Mouse (Mus musculus): ENCODE measurements around the gene Mroh3.

The Mroh3 gene

DNA sequence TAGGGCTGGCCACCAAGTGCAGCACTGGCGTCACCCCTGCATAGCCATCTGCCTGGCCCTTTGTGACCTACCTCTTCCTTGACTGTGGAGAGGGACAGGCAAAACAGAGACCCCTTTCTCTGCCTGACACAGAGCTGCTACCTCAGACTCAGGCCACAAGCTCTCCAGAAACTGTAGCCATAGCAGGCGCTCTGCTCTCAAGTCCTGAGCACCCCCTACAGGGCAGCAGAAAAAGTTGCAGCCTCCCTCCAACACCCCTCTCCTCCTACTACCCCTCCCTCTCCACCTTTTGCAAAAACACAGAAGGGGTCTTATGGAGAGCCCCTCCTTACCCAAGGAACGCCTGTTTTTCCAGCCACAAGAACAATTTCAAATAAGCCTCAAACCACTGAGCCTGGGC, at the start of gene Mroh3:
Mroh3 (minus strand) TSS at position 26 of the 400 bp plus-strand sequence.
- in situ Hi-C loops (cut with MboI; ENCODE audit: low sequenced_read_pairs) = no loop called here

DNA sequence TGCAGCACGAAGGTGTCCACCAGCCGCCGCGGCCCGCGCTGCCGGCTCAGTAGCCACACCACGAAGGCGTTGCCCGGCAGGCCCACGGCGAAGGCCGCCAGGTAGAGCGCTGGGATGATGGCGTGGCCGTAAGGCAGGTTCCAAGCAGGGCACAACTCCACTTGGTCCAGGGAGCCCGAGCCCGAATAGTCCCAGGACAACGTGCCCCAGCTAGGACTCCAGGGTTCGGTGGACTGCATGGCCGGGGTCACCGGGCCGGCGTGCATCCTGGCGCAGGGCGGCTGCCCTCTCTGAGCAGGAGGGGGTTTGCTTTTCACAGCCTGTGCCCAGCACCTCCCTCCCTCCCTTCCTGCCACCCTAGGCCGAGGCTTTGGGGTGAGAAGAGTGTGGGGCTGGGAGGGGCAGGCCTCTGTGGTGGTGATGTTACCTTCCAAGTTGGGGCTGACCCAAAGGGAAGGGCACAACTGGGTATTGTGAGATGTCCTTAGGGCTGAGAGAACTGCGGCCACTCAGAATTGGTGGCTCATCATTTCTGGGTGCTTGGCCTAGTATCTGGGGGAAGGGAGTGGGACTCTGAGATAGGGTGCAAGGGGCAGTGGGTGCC, 48.1 kb upstream of the Mroh3 start, which contains the start of gene Gpr25:
Gpr25 (minus strand) TSS at position 239 of the 604 bp plus-strand sequence.
- in situ Hi-C loops (cut with MboI; ENCODE audit: low sequenced_read_pairs) = no loop called here

DNA sequence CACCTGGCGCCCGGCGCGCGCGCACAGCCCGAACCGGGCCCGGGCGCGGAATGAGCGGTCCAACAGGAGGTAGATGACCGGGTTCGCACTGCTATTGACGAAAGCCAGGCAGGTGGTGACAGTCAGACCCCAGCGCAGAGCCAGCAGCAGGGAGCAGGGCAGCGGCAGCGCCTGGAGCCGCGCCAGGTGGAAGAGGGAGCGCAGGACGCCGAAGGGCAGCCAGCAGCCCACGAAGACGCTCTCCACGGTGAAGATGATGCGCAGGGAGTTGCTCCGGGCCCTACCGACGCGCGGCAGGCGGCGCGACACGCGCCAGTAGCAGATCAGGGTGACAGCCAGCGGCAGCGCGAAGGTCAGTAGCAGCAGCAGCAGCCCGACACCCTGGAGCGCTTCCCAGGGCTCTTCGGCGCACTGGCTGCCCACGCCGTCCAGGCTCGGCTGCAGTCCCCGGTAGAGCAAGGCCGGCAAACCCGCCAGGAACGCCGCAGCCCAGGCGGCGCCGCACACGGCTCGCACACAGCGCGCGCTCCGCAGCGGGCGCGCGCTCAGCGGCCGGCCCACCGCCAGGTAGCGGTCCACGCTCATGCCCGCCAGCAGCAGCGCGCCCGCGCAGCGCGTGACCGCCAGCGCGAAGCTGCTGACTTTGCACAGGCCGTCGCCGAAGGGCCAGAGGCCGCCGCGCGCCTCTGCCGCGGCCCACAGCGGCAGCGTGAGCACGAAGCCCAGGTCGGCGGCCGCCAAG, 47.4 kb upstream of the Mroh3 start:
- in situ Hi-C loops (cut with MboI; ENCODE audit: low sequenced_read_pairs) = no loop called here

DNA sequence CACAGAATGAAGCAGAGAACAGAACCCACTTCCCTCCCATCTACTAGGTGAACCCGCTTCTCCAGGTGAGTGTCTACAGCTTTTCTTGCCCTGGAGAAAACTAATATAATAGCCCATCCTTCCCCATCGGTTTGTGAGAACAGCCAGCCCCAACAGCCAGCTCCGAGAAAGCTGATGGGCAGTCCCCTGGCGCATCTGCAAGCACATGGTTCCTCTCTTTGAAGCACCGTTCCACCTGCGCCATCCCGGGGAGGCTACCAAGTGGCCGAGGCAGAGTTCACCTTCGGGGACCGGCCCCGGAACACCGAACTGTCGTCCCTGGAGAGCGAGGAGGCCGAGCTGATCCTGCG, 46.9 kb upstream of the Mroh3 start:
- in situ Hi-C loops (cut with MboI; ENCODE audit: low sequenced_read_pairs) = no loop called here

DNA sequence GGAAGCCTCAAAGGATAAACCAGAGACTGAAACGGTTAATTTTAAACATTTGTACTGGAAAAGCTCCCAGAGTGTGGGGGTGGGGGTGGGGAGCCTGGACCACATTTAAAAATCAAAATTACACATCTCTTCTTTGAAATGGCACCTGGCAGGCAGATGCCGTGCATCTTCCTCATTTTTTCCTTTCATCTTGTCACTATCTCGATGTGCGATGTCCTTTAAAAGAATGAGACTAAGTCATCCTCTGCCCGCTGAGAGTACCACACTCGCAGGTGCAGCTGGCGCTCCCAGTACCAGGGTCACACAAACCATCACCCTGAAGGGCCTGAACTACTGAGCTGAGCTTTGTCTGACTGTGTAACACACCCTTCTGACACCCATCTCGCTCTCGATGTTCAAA, 45.9 kb upstream of the Mroh3 start:
- in situ Hi-C loops (cut with MboI; ENCODE audit: low sequenced_read_pairs) = no loop called here

DNA sequence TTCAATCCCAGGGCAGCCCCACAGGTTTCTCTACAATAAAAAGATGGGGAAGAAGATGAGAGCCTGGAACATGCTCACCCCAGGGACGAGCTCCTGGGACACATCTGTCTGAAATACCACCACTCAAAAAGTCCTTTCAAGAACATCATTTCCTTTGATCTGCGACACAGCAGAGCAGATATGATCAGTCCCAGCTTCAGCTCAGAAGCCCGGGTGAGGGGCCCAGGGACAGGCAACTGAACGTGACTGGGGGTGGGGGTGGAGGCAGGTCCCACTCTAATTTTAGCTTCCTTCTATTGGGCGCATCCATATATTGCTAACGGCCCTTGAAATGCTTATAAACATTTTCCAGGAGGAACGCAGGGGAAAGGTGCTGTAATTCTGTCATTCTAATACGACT, 43.0 kb upstream of the Mroh3 start:
- in situ Hi-C loops (cut with MboI; ENCODE audit: low sequenced_read_pairs) = no loop called here

DNA sequence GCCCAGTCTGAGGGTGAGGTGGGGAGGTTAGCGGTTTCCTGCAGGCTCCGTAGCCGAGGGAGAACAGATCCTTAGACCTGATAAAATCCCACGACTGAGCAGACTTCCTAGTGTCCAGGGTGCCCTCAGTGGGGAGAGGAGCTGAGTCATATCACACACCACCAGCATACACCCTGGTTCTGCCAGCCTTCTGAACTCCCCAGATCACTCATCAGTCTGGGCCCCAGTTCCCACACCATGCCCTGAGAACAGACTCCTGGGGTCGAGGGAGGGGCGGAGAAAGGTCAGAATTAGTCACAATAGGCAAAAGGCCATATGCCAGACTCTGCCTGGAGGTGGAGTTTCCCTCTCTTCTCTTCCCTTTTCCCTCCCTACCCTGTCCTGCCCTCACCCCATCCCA, 42.5 kb upstream of the Mroh3 start:
- in situ Hi-C loops (cut with MboI; ENCODE audit: low sequenced_read_pairs) = no loop called here

DNA sequence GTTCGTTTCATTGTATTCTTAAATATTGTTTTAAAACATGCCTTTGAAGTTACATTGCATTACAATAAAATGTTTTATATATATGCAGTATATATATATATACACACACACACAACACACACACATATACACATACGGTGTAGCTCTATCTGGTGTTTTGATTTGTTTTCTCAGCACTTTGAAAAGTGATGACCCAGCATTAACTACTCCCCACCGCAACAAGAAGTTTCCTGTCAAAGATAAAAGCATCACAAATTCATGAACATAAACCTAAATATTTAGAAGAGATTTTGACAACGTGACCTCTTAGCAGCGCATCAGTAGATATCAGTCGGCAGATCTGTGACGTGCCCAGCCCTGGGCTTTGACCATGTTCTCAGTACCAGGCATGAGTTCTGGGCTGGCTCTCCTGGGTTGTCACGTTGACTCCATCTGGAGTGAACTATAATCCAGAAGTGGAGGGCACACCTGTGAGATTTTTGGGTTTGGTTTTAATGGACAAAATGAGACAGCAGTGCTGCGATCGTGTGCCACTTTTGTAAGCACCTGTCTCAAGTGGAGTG, 42.0 kb upstream of the Mroh3 start:
- in situ Hi-C loops (cut with MboI; ENCODE audit: low sequenced_read_pairs) = no loop called here

DNA sequence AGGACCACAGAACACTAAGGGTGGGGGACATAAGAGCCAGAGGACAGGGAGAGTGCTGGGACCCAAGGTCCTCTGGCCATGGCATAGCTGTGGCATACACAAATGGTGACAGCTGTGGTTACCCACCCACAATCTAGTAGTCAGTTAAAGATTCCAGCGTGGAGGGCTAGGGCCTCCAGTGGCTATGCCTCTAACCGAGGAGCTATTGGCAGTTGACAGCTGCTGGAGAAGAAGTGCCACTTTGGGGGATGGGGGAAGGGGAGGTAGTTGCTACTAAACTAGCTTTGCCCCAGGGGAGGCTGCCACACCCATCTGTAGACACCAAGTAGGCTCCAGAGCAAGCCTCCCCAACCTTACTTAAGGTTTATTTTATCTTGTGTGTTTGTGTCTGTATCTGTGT, 40.8 kb upstream of the Mroh3 start:
- in situ Hi-C loops (cut with MboI; ENCODE audit: low sequenced_read_pairs) = no loop called here

DNA sequence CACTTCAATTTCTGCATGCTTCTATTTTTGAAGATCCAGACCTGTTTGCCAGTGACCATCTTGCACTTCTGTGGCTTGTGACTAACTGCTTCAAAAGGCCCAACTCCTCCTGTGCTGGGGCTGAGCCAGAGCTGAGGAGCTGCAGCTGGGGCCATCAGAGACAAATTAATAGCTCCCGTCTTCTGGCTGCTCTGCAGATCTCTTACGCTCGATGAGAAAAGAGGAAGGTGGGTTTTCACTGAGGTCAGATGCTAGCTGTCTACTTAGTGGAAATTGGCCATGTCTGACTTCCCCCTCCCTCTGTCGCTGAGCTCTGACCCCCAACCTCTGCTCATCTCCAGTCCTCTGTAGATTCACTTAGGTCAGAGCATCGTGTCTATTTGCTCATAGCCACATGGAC, 37.0 kb upstream of the Mroh3 start:
- in situ Hi-C loops (cut with MboI; ENCODE audit: low sequenced_read_pairs) = no loop called here

DNA sequence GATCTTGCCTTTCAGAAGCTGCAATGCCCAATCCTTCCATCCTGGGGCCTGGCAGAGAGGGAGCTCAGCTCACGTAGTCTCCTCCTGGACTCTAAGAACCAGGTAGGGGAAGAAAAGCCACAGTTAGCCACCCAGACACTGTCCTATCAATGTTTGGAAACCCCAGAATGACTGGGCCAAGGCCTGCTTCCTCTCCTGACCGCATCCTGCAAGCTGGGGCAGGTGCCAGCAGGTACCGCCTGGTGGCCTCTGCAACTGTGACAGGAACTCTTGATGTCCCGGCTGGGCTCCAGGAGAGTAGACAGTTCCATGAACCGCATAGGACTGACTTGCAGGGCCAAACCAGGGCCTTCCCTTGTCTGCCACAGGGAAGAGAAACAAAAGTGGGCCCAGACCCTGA, 34.8 kb upstream of the Mroh3 start:
- in situ Hi-C loops (cut with MboI; ENCODE audit: low sequenced_read_pairs) = no loop called here

DNA sequence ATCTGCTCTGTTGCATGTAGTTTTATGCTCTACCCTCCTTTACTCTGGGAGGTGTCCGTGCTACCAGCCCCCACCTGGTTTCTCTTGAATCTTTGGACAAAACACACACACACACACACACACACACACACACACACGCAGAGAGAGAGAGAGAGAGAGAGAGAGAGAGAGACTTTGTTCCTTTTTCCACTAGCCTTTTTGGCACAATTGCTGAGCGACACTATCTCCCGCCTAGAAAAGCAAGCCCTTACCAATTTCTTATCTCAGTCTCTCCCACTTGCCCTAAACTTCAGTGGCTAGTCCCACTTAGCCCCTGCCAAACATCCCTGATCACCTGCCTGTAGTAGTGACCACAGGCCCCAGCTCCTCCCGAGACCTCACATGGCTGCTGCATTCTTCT, 31.8 kb upstream of the Mroh3 start:
- in situ Hi-C loops (cut with MboI; ENCODE audit: low sequenced_read_pairs) = no loop called here

DNA sequence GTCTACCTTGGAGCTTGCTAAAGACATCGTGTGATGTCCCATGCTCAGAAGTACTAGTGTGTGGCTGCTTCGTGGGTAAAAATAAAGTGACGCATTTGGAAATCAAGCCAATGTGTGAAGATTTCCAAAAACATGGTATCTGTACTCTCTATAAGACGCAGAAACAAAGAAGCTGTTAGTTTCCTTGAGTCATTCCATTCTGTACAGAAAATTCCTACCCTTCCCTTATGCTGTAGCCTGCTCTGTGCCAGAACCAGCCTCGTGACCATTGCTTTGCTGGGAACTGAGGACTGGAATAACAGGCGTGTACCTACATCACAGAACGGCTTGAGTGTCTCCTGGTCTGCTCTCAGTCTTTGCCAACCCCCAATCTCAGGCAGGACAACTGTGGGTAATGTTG, 29.2 kb upstream of the Mroh3 start:
- in situ Hi-C loops (cut with MboI; ENCODE audit: low sequenced_read_pairs) = no loop called here

DNA sequence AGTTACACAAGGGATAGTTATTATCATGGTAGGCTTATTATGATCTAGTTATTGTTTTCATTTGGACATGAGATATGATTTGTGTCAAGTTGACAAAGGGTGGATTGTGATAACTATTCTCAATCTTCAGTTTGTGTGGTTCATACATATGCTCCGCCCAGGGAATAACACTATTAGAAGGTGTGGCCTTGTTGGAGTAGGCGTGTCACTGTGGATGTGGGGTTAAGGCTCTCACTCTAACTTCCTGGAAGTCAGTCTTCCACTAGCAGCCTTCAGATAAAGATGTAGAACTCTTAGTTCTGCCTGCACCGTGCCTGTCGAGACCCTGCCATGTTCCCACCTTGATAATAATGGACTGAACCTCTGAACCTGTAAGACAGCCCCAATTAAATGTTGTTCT, 25.9 kb upstream of the Mroh3 start:
- in situ Hi-C loops (cut with MboI; ENCODE audit: low sequenced_read_pairs) = no loop called here

DNA sequence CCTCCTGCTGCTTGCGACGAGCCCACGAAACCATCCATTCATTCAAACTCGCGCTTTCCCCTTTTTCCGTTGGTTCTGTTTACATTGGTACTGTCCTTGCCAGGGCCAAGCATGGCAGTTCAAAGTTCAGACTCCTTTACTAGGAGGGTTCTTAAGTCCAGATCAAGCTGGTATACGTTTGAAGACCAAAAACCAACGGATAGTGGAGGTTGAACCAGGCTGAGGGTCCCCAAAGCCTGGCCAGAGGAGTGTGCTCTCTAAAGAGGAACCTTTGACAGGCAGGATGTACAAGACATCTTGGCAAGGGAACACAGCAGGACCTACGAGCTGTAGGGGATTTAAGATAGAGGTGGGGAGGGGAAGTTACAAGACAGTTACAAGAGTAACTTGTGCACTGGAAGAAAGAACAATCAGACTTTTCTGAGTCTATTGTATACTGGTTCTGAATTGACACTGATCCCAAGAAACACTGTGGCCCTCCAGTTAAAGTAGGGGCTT, 22.0 kb upstream of the Mroh3 start:
- in situ Hi-C loops (cut with MboI; ENCODE audit: low sequenced_read_pairs) = no loop called here

DNA sequence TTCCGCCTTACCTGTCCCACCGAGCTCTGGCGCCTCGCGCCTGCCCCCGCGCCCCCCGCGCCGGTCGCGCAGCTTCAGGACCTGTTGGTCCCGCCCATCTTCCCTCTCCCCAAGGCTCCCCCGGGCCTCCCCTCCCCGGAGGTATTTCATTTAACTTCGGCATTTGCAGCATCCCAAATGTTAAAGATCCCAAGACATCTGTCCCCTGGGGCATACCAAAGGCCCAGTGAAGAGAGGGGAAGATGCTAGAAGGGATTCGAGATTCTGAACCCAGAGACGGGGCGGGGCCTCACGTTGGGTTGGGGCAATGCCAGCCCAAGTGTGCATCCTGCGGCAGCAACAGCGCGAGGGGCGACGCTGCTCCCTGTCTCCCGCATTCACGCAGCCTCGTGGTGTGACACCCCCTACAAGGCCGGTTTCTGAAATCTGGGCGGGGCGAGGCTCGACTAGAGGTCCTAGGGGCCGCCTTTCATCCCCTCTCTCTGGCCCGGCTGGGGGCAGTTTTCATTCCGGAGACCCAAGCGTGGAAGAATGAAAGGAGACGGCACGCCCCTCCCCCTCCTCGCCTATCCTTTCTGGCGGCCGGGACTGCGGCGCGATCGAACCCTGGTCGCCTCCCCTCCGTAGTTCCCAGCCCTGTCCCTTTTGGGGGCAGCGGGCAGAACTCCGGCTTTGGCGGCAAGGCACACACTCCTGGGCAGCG, 21.4 kb upstream of the Mroh3 start, which contains the start of gene Inava:
Inava (minus strand) TSS at position 373 of the 703 bp plus-strand sequence.
- in situ Hi-C loops (cut with MboI; ENCODE audit: low sequenced_read_pairs) = no loop called here

DNA sequence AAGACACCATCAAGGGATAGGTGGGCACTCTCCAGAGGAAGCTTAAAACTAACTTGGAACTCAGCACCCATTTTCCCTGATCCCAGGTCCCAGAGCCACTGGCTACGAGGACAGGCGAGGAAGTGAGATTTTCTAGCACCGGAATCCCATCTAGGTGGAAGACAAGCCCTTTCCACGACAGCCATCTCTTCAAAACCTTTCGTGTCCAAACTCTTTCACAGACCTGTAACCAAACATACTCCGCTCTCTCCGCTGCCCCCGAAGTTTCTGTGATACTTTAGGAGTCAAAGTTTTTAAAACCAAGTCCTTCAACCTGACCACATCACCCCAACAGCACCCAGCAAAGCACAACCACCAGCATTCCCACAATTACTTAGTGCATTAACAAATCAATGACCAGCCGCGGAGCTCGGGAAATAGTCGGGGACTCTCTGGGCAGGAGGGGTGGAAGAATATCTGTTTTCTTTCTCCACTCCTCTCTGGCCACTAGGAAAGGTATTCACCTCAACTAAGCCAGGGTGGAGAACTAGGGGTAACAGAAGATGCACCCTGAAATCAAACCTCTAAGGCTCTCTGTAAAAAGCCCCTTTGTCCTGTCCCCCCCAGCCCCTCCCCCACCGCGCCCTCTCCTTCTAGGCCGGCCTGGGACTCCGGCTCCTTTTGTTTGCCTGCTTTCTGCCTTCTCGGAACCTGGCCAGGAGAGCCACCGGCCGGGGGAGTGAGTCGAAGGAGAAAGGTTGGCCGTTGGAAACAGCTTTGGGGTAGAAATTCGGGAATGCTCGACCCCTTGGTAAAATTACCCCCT, 20.6 kb upstream of the Mroh3 start:
- in situ Hi-C loops (cut with MboI; ENCODE audit: low sequenced_read_pairs) = no loop called here

DNA sequence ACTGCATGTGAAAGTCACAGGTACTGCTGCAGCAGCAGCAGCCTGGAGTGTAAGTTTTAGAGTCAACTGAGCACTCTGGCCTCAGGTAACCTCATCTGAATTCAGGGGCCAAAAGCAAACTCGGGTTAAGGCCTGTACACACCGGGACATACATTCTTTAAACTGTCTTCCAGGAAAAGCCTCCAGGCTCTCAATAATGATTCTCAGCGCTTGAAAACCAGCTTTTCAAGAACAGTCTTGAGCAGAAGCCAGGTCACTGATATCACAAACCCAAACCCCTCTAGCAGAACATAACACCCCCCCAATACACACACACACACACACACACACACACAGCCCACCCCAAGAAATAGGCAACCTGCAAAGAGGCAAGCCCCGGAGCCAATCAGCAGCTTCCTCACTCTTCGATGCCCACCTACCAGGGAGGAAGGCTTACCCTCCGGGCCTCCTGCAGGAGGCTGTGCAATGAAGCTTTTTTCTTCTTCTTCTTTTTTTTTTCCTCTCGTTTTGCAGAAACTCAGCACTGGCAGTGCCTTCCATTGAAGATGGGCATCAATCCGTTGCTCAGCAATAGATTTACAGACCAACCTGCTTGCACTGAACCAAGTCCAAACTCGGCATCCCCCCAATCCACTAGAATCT, 19.8 kb upstream of the Mroh3 start:
- in situ Hi-C loops (cut with MboI; ENCODE audit: low sequenced_read_pairs) = no loop called here

DNA sequence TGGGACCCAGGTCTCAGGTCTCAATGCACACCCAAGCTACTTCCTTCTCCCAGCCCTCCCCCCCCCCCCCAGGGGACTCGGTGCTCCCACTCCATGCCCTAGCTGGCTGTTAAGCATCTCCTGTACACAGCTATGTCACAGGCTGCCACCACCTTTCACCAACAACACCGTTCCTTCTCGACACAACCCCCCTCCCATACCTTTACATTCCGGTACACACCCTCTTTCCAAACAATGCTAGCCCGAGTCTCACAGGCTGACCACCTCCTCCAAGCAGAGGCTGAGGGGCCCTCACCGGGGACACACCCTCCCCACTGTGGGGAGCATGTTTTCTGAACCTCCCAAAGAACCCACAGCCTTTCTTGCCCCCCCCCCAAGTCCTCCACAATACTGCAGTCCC, 19.0 kb upstream of the Mroh3 start:
- in situ Hi-C loops (cut with MboI; ENCODE audit: low sequenced_read_pairs) = no loop called here

DNA sequence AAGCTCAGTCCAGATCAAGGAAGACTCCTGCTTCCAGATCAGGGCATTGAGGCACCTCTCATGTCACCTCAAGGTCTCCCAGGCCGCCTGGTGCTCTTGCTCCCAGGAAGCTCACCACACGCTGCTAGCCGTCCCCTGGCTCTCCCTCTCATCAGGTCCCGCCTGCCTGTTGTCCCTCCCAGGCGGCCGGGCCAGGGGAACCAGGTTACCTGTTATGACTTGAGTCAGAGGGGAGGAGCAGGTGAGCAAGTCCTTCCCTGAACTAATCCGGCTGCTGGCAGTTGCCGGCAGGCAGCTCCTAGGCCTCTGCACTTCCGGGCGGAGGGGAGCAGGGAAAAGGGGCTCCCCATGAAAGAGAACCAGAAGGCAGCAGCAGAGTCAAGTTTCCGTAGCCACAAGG, 17.6 kb upstream of the Mroh3 start:
- in situ Hi-C loops (cut with MboI; ENCODE audit: low sequenced_read_pairs) = no loop called here

DNA sequence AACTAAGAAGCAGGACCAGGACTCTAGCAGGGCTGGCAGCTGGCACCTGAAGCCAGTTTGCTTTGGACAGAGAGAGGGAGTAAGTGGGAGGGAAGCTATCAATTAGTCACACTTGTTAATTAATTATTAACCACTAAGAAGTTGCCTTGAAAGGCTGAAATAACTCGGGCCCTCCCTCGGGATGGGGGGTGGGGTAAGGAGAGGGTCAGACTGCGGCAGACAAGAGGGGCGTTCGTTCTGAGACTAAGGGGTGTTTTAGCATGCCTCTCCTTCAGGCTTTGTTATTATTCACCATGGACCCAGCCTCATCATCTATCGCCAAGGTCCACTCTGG, 16.4 kb upstream of the Mroh3 start:
- in situ Hi-C loops (cut with MboI; ENCODE audit: low sequenced_read_pairs) = no loop called here

Measured in CH12F3 (cell line).